In the genomic region with DNA sequence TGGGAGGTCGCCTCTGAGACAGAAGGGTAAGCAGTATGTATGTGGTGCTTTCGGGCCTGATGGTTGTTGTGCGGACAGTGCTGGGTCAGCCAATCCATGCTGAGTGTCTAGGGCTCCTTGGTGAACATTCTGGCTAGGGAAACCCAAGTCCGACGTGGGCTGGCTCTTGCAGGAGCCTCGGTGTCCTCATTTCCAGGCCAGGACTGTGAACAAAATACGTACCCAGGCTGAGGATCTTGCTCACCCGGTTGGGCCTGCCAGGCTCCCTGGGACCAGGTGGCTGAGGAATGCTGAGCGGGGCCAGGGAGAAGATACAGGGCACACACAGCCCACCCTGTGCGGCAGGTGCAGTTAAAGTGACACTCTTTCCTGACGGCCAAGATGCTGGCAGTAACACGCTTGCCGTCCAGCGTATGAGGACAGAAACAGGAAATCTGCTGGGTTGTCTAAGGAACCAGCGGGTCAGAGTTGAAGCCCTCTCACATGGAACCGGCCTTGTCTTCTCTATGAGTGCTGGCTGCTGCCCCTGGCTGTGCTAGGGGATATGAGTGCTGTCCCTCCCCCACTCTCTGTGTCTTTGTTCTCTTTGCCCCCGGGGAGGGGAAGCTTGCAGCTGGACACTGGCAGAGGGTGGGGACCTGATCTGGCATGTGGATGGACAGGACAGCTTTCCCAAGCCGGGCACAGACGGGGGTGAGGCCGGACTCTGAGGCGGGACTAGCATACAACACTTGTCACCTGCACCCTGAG, we compare ENCODE assay signal across 10 mouse cellular contexts. TPM values are rescaled to one million over a fixed set of nuclear protein-coding genes. Genes with fewer than 3 reads are reported as not detected.
A peak's percentile ranks its signal among the peaks of the same experiment; 100 is the strongest.
DNase-seq lines count a peak whose midpoint lies in the region; ATAC-seq and TF ChIP-seq lines count a peak whose summit lies in the region.
"Had no signal": no experiment of that assay in that cellular context is flagged by ENCODE, and none has a peak within 500 bp of the region (broad histone marks: within the 10 kb centered on the region; RNA-seq: fewer than 3 reads in every experiment).

No protein-coding gene starts in this region.

- no peak for TF ChIP-seq CTCF in kidney, adult 2 months (conservative IDR thresholded peaks at IDR 0.05; ENCODE audit: insufficient read depth, insufficient read length, low read depth, low read length)

- TF ChIP-seq POLR2A in kidney, adult 2 months (IDR thresholded peaks at IDR 0.05; ENCODE audit: low read depth, low read length): no peak
- no peak for TF ChIP-seq POLR2A in myocyte (IDR thresholded peaks at IDR 0.05; ENCODE audit: insufficient read length, low read depth)

- no peaks in the 10 kb centered on the region for H3K9me3 ChIP-seq in kidney, embryonic 16.5 days (ENCODE audit: low read length)

- H3K27me3 ChIP-seq in kidney, adult 2 months (replicated peaks; ENCODE audit: control insufficient read depth, insufficient read depth, low read length): no peaks in the 10 kb centered on the region
- H3K27me3 ChIP-seq in kidney, embryonic 16.5 days (ENCODE audit: insufficient read depth, low read length): 0 out of 2 replicates have a peak, but pooled peaks cover 2% of the 10 kb centered on the region
- no peaks in the 10 kb centered on the region for H3K27me3 ChIP-seq in myocyte (ENCODE audit: control insufficient read depth, insufficient read depth, insufficient read length)
- H3K27me3 ChIP-seq: Patski had no signal

- WGBS in kidney, adult 2 months: 62% methylated on average over 21 of the region's 21 CpGs
- 63% methylated on average over 21 of the region's 21 CpGs for WGBS in kidney, embryonic 16.5 days

- H3K9ac ChIP-seq in kidney, embryonic 16.5 days (replicated peaks; ENCODE audit: low read length): no peak overlapping the region

- H3ac ChIP-seq in myocyte (ENCODE audit: control insufficient read depth, insufficient read length): no peak overlapping the region

- H3K79me2 ChIP-seq in myocyte (ENCODE audit: control insufficient read depth, insufficient read depth): peaks cover 90% of the 10 kb centered on the region

- H3K4me1 ChIP-seq in kidney, adult 2 months (ENCODE audit: control insufficient read depth, insufficient read depth, low read length): peaks cover 3% of the 10 kb centered on the region
- peaks cover 35% of the 10 kb centered on the region for H3K4me1 ChIP-seq in kidney, embryonic 16.5 days (ENCODE audit: insufficient read depth, low read length)

- H3K36me3 ChIP-seq in kidney, adult 2 months (ENCODE audit: control insufficient read depth, insufficient read depth, low read length): no peaks in the 10 kb centered on the region
- no peaks in the 10 kb centered on the region for H3K36me3 ChIP-seq in kidney, embryonic 16.5 days (ENCODE audit: insufficient read depth, low read length)
- H3K36me3 ChIP-seq in myocyte (ENCODE audit: control insufficient read depth, insufficient read depth): no peaks in the 10 kb centered on the region

- no peak overlapping the region for H3K4me2 ChIP-seq in kidney, embryonic 16.5 days (replicated peaks; ENCODE audit: low read depth, low read length)
- H3K4me2 ChIP-seq in myocyte (ENCODE audit: low read depth): peak overlapping the region; percentile 50

- no peak overlapping the region for H3K27ac ChIP-seq in kidney, adult 2 months (ENCODE audit: insufficient read depth, low read depth, low read length)
- no peak overlapping the region for H3K27ac ChIP-seq in kidney, embryonic 16.5 days (ENCODE audit: low read length)

- no peak overlapping the region for H3K4me3 ChIP-seq in kidney, adult 2 months (ENCODE audit: insufficient read depth, low read depth, low read length)
- no peak overlapping the region for H3K4me3 ChIP-seq in kidney, embryonic 16.5 days (ENCODE audit: low read length)
- no peak overlapping the region for H3K4me3 ChIP-seq in myocyte

- peak; percentile 46 for DNase-seq in kidney, adult 2 months
- DNase-seq in right cerebral cortex, adult 18-20 months: peak; percentile 51
- no peak for DNase-seq in right cerebral cortex, postnatal 4 days
- DNase-seq in gastrocnemius, postnatal 14 days: peak; percentile 60
- DNase-seq in frontal cortex, postnatal 14 days (ENCODE audit: low spot score in 2 of 2): no peak
- DNase-seq in adrenal gland, postnatal 4 days (ENCODE audit: low spot score in 2 of 2): no peak
- DNase-seq: right cerebral cortex, postnatal 25 days had no signal

- intact Hi-C loops in gastrocnemius, postnatal 14 days (cut with DNase I; ENCODE audit: low total_unique reads): no loop called here

- no peak for ATAC-seq in kidney, embryonic 16.5 days (ENCODE audit: low FRiP score, low TSS enrichment)
- ATAC-seq: Patski had no signal

TF ChIP-seq in myocyte, 11 proteins besides CTCF, POLR2A, EP300 and RAD21:
- TF ChIP-seq MYOD1 (IDR thresholded peaks at IDR 0.05; ENCODE audit: control insufficient read depth in 1 of 3, insufficient read length in 2 of 3, low read depth in 2 of 3) (peak in 2 of 3 experiments; percentile 30 to 40), POLR2AphosphoS2 (IDR thresholded peaks at IDR 0.05; ENCODE audit: insufficient read length, low read depth) (no peak), MYOG (IDR thresholded peaks at IDR 0.05; ENCODE audit: control insufficient read depth in 1 of 3, insufficient read depth in 1 of 3, insufficient read length in 2 of 3, low read depth in 2 of 3) (peak in 1 of 3 experiments; percentile 32), E2F4 (IDR thresholded peaks at IDR 0.05; ENCODE audit: insufficient read depth) (no peak), USF1 (IDR thresholded peaks at IDR 0.05; ENCODE audit: low read depth) (no peak)
TF ChIP-seq in myocyte: peak in this region for 2.

RNA-seq across cellular contexts. Expression of a gene that starts 4.6 kb away (rescaled TPM):
- 8.9 and 9.6 TPM in 2 replicates for polyA plus RNA-seq in kidney, adult 2 months (2012; rRNA removed)
- polyA plus RNA-seq in kidney, embryonic 16.5 days (2015; fragmentation: Nextera tagmentation; extraction: Ambion mirVana): 4.7 and 5.3 TPM in 2 replicates
- 10 to 100 TPM; 15.0 to 16.1 TPM for total RNA-seq in gastrocnemius, postnatal 14 days (2021)
- 70.1 TPM for polyA plus RNA-seq in myocyte (2012; fragmentation: generic; extraction: Trizol)
- 10 to 100 TPM; 26.5 to 27.3 TPM for total RNA-seq in adrenal gland, postnatal 4 days (2021)

RNA-seq across cellular contexts. Expression of a gene that starts 26.7 kb away (rescaled TPM):
- 8.1 and 10.4 TPM in 2 replicates for polyA plus RNA-seq in kidney, adult 2 months (2012; rRNA removed)
- polyA plus RNA-seq in kidney, embryonic 16.5 days (2015; fragmentation: Nextera tagmentation; extraction: Ambion mirVana): 10.7 and 12.7 TPM in 2 replicates
- 100 to 1,000 TPM; 462 to 471 TPM for total RNA-seq in gastrocnemius, postnatal 14 days (2021)
- 202 TPM for polyA plus RNA-seq in myocyte (2012; fragmentation: generic; extraction: Trizol)
- total RNA-seq in adrenal gland, postnatal 4 days (2021): 10 to 100 TPM; 17.1 to 19.5 TPM

RNA-seq across cellular contexts. Expression of a gene that starts 51.3 kb away (rescaled TPM):
- 27.7 and 27.8 TPM in 2 replicates for polyA plus RNA-seq in kidney, adult 2 months (2012; rRNA removed)
- 273 and 296 TPM in 2 replicates for polyA plus RNA-seq in kidney, embryonic 16.5 days (2015; fragmentation: Nextera tagmentation; extraction: Ambion mirVana)
- 10 to 100 TPM; 16.9 to 18.7 TPM for total RNA-seq in gastrocnemius, postnatal 14 days (2021)
- polyA plus RNA-seq in myocyte (2012; fragmentation: generic; extraction: Trizol): 85.6 TPM
- 10 to 100 TPM; 69.9 to 72.6 TPM for total RNA-seq in adrenal gland, postnatal 4 days (2021)

Comparison
In these comparisons a context has a peak if more than half of its experiments do, and no peak if none do; other contexts are left out.
1. DNase-seq: peak in kidney, adult 2 months (single experiment), right cerebral cortex, adult 18-20 months (single experiment) and gastrocnemius, postnatal 14 days (single experiment); none in right cerebral cortex, postnatal 4 days (single experiment), frontal cortex, postnatal 14 days (0 of 2) and adrenal gland, postnatal 4 days (0 of 2).
2. RNA of a gene that starts 26.7 kb away (polyA plus RNA-seq): 202 TPM in myocyte (single experiment); 10.7 to 12.7 TPM in kidney, embryonic 16.5 days and 8.1 to 10.4 TPM in kidney, adult 2 months; every median in the first group is over 10 times any median in the second.